Mouse (Mus musculus): ENCODE results near the gene Ubap1.

Ubap1 gene

DNA sequence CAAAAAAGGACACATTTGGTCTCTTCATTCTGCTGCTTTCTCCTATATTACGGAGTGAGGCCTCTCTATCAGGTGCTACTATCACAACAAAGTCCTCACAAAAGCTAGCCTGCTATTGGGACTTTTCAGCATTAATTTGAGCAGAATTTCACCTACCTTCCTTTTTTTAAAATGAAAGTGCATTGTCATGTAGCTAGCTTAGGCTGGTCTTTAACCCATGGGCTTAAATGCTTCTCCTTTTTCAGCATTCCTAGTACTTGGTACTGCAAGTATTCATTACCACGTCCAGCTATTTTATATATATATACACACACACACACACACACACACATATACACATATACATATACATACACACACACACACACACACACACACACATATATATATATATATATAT is 9.9 kb downstream of the Ubap1 start:
- no peak for DNase-seq

DNA sequence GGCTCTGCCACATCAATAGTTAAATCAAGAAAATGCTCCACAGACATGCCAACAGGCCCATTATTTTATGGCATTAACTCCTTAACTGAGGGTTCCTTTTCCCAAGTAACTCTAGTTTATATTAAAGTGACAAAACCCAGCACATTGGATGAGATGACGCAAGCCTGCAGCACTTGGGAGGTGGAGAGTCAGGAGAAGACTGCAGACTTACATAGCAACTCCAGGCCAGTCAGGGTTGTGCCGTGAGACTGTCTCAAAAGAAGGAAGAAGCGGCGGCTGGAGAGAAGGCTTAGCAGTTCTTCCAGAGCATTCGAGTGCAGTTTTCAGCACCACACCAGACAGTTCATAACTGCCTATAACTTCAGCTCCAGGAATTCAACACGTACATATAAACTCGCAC is 10.6 kb downstream of the Ubap1 start:
- DNase-seq = no peak

GRCm38 (mm10) chr4:41361059-41361458 is 12.3 kb downstream of the Ubap1 start:
- DNase-seq = no peak

- no peak for DNase-seq
These were observed 19.4 kb downstream of the Ubap1 start for GRCm38 (mm10) chr4:41368198-41368597.

DNA sequence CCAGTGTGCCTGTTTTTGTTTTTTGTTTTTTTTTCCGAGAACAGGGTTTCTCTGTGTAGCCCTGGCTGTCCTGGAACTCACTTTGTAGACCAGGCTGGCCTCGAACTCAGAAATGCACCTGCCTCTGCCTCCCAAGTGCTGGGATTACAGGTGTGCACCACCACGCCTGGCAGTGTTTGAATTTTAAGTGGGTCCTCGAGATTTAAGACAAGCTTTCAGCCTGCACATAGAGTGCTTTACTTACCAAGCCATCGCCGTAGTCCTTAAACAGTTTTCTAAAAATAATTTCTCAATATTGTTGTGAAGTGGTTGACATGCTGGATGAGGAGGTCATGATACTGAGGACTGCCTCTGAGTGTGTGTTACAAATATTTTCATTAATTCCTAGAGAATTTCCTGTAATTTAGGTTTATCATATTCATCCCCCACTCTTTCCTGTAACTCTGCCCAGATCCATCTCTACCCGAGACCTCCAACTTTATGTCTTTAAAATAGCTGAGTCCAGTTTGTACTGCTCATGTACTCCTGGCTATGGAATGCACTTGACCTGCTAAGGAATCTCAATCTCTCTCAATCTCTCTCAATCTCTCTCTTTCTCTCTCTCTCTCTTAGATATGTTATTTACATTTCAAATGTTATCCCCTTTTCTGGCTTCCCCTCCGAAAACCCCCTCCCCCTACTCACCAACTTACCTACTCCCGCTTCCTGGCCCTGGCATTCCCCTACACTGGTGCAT is 21.1 kb downstream of the Ubap1 start:
- no peak for DNase-seq

GRCm38 (mm10) chr4:41377567-41377966 is 28.8 kb downstream of the Ubap1 start:
- no peak for DNase-seq

DNA sequence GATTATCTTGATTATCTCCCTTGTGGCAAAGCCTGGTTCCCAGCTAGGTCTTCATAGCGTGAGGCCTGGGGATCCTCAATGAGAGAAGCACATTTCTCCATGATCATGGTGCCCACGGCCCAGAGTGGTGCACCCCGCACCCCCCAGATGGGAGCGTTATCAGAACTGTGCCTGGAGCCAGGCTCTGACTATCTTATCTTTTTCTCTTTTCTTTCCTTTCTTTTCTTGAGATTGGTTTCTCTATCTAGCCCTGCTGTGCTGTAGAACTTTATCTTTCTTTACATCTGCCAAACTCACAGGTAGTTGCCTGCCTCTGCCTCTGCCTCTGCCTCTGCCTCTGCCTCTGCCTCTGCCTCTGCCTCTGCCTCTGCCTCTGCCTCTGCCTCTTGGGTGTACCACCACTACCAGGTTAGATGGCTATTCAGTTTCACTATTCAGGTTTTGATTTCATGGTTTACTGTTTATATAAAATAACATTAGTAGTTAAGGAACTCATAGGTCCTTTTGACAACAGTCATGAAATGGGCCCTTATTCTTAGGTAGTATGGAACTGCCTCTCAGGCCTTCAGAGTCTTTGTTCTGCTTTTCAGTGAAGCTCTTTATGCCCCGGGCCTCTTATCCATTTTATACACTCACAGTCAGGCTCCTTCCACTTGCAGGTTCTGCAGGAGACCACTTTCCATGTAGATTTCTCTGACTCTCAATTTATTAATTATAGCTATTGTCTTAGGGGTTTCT is 32.6 kb downstream of the Ubap1 start:
- no peak for DNase-seq

DNA sequence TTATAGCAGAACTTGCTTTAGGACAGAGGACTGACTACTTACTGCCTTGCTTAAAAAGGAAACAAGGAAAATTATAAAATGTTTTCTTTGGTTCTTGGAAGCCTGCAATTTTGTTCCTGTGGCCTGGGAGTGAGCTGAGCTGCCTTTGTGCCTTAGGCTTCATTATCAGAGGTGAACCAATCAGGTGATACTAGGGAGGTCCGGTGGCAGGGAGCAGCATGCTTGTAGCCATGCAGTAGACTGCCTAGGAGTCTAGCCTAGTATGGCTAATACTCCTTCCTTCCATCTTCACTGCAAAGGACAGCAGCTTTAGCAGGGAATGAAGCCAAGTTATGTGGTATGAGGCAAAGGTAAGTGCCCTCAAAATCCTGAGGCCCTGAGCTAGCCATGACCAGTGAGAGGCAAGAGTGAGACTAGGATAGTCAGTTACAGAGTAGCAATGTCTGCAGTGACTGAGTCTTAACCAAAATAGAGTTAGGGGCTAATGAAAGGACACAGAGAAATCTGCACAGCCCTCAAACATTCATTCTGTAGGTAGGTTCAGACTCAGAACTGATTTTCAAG is 37.7 kb downstream of the Ubap1 start:
- peak; percentile 43 for DNase-seq

GRCm38 (mm10) chr4:41387755-41388469 is 39.1 kb downstream of the Ubap1 start:
- no peak for DNase-seq

DNA sequence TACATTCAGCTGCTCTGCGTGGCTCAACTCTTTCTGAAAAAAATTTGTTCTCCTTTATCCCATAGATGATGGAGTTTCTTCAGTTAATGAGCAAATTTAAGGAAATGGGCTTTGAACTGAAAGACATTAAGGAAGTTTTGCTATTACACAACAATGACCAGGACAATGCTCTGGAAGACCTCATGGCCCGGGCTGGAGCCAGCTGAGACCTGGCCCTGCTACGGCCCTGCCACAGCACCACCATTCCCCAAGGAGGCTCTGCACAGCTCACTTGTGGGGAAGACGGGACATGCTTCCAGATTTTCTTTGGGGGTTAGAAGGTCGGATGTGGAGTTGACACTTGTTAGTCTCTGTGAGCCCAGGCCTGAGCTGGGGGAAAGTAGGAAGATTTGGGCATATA is 39.8 kb downstream of the Ubap1 start:
- DNase-seq = peak; percentile 22

DNA sequence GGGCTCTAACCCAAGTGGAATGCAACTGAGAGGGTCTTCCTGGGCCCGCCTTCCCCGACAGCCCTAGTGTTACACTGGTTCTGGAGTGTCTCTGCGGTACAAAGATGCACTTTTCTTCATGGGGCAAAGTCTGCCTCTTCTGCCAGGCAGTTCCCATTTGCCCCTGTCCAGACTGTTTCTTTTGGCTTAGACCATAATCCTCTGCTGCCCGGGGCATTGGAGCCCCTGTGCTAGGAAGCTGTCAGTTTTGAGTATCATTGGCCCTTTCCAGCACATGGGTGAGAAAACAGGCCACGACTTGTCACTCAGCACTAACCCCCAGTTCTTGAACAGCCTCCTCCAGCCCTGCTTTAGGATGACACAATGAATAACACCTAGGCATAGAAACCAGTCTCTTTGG is 40.4 kb downstream of the Ubap1 start:
- DNase-seq = peak; percentile 56

DNA sequence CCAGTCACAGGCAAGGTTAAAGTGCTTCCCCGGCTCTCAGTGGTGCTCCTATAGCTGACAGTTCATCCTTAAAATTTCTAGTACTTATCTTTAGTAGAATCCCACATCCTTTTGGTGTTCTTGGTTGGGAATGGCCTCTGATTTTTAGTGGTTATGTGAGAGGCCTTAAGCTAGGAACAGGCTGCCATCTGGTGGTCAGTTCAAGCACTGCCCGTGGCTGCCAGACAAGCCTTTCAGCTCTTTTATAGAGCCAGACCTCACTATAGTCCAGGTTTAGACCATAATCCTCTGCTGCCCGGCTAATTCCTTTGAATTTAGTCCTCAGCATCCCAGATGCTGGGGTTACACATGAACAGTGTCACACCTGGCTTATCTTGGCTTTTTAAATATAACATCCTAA is 41.3 kb downstream of the Ubap1 start:
- DNase-seq = peak; percentile 88

- DNase-seq = no peak
These were observed 42.2 kb downstream of the Ubap1 start for GRCm38 (mm10) chr4:41391015-41391414.

DNA sequence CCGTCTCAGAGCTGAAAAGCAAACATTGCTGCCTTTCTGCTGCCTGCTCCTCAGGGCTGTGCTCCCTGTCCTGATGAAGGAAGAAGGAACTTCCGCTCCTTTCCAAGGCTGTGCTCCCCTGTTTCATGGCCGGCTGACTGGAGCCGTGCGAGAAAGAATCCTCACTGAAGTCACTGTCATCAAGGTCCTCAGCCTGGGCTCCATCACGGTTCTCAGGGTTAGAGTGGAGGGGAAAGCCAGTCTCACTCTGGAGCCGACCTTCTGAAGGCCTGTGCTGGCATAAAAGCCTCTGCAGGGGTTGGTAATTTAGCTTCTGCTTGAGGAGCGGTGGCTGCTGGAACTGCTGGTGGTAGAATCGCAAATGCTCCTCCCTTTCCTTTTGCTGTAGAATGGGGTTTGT is 45.9 kb downstream of the Ubap1 start:
- DNase-seq = no peak

DNA sequence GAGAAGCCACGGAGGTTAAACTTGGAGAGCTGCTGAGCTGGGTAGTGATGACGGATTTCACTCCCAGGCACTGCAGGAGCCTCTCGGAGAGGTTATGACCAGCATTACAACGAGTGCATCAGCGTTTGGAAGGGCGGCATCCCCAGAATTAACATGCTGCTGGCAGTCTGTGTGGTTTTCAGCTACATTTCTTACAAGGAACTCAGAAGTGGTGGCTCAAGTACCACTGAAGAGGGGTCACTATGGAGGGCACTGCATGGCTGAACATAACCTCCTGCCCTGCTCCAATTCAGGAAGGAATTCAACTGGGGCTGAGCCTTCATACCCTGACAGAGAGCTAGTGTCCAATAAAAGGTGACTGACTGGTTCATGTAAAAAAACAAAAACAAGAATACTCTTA is 49.6 kb downstream of the Ubap1 start:
- DNase-seq = no peak

DNA sequence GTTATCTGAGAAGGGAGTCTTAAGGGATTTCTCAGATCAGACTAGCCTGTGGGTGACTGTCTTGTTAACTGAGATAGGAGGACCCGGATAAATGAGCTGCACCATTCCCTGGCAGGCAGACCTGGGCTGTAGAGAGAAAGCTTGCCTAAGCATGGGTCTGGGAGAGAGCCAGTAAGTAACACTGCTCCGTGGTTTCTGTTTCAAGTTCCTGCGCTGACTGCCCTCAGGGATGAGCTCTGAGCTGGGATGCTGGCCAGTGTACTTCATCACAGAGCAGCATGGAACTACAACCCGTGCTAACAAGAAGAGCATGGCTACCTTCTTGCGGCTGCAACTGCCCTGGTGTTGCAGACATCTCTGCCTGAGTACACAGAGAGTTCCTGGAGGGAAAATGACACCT is 51.1 kb downstream of the Ubap1 start:
- no peak for DNase-seq

DNA sequence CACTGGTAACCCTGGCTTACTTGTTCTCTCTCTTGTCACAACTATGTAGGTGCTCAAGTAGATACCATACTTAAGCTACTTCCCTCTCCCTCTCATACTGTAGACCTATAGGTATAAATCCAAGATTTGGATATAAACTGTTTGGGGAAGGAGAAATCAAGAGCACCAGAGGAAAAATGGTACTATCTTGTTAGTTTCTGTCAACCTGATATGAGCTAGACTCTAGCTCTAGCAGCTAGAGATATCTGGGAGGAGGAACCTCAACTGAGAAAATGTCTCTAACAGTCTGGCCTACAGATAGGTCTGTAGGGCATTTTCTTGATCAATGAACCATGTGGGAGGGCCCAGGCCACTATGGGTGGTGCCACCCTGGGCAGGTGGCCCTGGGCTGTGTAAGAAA is 52.4 kb downstream of the Ubap1 start:
- no peak for DNase-seq

DNA sequence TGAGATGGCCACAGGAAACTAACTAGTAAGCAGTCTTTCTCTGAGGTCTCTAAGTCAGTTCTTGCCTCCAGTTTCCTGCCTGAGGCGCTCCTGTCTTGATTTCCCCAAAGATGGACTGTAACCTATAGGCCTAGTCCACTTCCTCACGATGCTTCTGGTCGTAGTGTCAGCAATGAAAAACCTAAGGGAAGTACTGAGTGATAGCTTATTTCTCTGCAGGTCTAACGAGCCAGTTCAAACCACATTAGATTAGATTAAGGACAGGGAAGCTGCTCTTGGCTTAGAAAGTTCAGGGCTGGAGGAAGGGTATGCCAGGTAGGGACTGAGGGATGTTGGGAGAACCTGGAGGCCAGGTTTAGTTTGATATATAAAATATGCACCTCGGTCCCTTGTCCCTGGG is 52.8 kb downstream of the Ubap1 start:
- DNase-seq = no peak

DNA sequence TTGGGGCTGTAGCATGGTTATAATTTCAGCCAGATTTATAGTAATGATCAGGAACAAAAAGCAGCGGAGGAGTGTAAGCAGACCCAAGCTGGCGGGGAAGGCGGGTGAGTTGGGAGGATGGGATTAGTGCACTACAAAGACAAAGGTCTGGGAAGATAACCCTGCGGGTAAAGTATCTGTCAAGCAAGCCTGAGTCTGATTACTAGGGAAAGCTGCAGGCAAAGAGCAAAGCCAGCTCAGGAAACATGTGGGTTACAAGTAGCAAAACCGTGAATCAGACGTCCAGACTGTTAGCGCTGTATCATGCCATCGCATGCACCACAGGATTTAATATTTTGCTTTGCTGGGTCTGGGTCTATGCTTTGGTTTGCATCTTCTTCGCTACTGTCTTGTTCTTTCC is 57.8 kb downstream of the Ubap1 start:
- no peak for DNase-seq

GRCm38 (mm10) chr4:41407353-41407752 is 58.6 kb downstream of the Ubap1 start:
- no peak for DNase-seq

DNA sequence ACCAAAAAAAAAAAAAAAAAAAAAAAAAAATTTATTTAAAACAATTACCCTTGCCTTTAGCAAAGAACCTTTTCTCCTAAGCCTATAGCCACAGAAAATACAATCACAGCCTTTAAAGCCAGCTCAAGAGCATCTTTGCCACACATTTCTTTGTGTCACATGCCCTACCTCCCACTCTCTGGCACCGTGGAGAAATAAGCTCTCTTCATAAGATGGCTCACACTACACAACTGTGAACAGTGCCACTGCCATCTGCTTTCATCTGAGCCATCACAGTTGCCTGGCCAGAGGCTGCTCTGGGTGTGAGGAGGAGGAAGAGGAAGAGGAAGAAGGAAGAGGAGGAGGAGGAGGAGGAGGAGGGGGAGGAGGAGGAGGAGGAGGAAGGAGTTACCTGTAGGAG is 60.5 kb downstream of the Ubap1 start:
- no peak for DNase-seq

GRCm38 (mm10) chr4:41416966-41417365 is 68.2 kb downstream of the Ubap1 start:
- DNase-seq = no peak

DNA sequence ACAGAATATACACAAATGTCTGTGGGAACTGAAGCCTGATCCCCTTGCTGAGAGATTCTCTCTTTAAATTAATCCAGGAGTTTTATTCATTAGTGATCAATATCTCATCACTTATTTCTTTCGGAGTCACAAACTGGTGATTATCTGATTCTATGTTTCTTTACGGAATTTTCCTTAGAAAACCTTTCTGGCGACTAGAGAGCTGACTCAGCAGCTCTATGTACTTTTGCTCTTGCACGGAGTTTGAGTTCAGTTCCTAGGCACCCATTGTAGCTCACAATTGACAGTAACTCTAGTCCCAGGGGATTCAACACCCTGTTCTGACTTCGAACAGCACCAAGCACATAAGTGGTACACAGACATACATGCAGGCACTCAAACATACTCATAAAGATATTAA is 90.1 kb downstream of the Ubap1 start:
- DNase-seq = no peak

Measured in kidney, adult 9 months (tissue).